Mouse (Mus musculus): Measurements from ENCODE around the gene Chd9. TPM values are rescaled to one million over a fixed set of nuclear protein-coding genes. Genes with fewer than 3 reads are reported as not detected.
A peak's percentile ranks its signal among the peaks of the same experiment; 100 is the strongest.

Chd9 gene
- 10 to 100 TPM; 65.7 to 80.1 TPM for total RNA-seq (2021)
- long read RNA-seq, experiment 1, transcript Chd9-206 (3 exons, 759 nt): major isoform, 6 of 25 reads
- long read RNA-seq, experiment 1, partial matches to known transcripts: 1 of 25 reads
- long read RNA-seq, experiment 1, other reads (novel, unspliced or antisense): 18 of 25 reads
- long read RNA-seq, experiment 2, transcript Chd9-206 (3 exons, 759 nt): major isoform, 7 of 22 reads
- long read RNA-seq, experiment 2, partial matches to known transcripts: 0 of 22 reads
- long read RNA-seq, experiment 2, other reads (novel, unspliced or antisense): 15 of 22 reads

DNA sequence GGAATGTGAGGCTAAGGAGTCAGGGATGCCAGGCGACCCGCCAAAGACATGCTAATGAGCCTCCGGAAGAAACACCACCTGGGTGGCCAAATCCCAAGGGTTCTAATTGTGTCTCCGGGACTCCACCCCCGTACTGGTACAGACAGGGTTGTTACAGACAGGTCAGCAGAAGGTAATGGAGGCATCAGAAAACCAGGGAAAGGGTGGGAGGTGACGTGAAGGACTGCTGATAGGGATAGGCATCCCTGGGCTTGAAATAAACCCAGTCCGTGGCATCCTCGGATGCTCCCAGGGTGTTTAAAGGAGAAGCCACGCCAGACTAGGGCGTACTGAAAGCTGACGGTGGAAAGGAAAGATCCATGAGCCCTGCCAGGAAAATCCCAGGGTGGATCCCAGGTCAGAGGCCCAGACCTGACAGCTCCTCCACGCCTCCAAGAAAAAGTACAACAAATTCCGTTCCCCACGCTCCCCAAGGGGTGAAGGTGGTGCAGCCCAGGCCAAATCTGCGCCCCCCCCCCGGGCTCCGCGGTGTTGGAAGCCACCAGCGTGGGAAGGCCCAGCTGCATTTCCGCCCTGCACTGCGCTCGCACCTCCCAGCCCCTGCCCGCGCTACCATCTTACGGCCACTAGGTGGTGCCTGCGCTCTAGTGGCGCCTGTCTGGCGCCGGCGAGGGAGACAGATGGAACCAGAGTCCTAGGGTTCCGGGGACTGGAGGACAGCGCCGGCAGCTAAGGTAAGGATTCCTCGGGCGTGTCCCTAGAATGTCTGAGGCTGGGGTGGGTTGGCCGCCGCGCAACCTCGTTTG is at the start of gene Chd9:
Gene Chd9 (plus strand): TSS at position 172 of the 806 bp plus-strand sequence.
- peak; percentile 99 for DNase-seq

DNA sequence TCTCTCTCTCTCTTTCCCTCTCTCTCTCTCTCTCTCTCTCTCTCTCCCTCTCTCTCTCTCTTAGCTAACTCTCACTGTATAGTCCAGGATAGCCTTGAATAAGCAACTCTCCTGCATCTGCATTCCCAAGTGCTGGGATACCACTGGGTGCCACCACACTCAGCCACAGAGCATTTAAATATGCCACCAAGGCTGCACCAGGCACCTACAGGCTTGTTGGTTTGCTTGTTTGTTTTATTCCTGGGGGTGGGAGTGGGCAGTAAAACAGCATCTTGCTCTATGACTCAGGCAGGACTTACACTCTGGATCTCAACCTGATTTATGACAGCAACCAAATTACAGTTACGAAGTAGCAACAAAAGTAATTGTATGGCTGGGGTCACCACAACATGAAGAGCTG is 36.5 kb upstream of the Chd9 start:
- no peak for DNase-seq

DNA sequence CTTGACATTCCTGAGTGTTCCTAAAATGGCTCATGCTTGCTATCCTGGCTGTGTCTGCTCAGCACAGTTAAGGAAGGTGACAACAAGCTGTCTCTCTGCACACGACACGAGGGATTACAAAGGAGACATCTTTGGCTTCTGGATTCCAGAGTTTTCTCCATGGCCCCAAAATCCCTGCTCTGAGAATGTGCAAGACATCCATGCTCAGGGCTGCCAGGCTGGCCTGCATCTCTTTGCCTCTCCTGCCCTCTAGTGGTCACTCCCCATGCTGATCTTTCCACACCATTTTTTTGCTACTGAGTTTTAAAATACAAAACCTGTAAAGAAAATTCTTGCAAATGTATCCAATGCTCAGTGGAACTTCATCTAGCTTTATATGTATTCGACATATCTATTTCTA is 34.4 kb upstream of the Chd9 start:
- peak; percentile 86 for DNase-seq

DNA sequence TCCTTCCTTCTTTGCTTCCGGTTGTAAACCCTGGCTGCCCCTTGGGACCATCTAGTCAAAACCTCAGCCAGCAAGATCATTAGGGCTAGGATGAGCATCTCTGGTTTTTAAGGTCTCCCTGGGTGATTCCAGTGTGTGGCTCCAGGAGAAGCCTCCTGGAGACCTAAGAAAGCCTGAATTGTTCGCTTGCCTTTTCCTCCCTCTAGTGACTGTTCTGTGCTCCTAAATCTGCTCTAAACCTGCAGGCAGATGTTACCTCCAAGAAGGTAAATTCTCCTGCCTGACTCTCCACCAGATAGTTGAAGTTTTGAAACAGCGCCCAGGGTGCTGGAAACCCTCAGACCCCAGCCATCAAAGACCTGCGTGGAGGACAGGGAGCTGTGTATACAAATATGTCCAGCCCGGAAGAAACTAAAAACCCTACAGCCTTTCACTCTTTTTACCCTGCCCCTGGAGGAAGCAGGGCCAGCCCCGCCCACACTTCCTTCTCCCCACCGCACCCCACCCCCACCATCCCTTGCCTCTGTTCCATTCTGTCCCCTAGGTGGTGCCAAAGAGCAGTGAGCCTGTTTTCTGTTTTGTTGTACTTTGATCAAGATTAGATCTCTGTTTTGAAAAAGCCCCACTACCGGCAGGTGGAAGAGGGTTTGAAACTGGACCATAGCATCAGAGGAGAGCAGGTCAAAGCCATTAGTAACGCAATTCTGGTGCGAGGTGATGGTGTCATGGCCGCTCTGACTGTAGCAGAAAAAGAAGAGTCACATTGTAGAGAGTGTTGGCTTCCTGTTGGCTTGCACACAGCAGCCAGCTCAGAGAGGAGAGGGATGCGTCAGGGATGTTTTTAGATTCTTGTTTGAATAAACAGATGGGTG is 32.9 kb upstream of the Chd9 start:
- peak; percentile 78 for DNase-seq

DNA sequence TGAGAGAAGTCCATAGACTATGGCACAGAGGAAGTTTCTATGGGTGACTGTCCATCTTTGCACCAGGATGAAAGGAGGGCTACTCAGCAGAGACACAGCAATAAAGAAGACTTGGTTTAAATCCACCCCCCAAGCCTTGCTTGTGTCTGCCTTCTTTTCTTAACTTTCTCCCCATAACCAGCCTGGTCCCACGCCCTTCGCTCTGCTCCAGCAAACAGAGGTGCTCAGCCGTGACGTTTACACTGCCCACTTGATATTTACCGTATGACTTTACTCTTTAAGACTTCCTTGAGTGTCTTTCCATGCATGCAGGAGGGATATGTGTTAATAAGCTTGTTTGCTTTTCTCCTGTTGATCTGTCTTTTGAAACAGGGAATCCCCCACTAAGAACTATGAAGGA is 28.7 kb upstream of the Chd9 start:
- DNase-seq: no peak

DNA sequence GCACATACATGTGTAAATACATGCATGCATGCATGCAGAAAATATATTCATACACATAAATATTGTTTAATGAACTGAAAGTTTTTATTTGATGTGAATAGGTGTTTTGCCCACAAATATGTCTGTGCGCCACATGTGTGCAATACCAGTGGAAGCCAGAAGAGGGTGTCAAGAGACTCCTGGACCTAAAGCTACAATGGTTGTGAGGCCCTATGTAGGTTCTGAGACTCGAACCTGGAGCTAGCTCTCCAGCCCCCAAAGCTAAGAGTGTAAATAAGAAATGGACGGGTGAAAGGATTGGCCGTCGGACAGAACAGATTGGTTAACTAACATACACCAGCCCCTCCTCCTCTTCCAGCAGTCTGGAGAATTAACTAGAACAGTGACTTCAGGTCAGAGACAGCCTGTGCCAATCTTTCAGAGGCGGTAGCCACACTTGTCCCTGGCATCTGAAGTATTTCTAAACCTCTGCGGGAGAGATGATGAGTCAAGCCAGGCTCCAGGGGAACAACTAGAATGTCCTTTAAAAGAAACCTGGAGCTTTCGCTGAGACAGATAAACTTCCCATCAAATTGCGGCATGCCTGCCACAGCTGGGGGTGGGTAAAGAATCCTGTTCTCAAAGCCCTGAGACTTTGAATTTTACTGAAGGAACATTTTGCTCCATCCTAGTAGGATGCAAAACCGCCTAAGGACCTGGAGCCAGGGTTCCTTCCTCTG is 14.4 kb upstream of the Chd9 start:
- DNase-seq: no peak

DNA sequence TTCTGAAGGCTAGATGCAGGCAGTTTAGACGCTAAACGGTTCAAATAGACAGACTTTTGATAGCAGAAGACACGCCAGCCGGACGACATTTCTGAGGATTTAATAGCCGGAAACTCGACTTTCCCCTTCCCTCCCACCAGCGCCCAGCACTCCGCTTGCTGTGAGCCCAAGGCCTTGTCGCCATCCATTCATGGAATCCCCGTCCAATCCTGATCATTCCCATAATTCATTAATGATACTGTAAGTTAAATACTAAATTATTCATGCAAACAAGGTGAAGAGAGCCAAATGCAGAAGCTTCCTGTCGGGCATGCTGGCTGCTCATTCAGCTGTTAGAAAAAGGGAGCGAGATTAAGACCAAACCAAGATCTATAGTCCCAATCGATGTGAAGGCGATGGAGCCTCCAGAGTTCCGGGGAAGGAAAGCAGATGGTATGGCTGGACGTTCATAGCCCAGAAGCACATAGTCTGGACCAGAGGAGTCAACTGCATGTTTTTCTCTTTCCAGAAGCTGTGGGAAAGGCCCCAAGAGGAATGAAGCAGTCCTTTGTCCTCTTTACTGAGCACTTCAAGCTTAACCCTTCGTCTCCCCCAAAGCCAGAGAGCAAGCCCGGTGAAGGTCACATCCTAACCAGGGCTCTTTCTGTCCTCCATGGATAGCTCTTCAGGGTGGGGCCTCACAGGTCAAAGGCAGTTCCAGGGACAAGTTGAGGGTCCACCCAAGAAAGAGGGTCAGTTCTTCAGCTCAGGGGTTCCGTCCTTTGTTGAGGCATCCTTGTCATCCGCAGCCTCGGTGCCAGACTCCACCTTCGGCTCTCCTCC is 11.9 kb upstream of the Chd9 start:
- no peak for DNase-seq

DNA sequence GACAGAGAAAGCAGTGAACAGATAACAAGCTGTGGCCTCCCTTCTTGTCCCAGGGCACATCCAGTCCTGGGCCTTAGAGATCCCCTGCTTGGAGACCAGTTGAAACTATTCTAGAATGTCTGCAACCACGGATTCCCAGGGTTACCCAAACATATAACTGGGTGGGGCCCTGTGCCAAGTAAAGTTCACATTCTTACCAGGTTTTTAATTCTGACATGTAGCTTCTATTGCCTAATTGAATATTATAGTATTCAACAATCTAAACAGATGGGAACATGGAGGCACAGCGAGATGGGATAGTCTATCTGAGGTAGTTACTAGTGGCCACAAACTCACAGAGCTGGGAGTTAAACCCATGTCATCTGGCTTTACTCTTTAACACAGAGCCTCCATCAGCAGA is 10.9 kb upstream of the Chd9 start, which contains the start of gene Gm19935:
Gene Gm19935 (minus strand): TSS at position 101 of the 400 bp plus-strand sequence.
- DNase-seq: no peak

DNA sequence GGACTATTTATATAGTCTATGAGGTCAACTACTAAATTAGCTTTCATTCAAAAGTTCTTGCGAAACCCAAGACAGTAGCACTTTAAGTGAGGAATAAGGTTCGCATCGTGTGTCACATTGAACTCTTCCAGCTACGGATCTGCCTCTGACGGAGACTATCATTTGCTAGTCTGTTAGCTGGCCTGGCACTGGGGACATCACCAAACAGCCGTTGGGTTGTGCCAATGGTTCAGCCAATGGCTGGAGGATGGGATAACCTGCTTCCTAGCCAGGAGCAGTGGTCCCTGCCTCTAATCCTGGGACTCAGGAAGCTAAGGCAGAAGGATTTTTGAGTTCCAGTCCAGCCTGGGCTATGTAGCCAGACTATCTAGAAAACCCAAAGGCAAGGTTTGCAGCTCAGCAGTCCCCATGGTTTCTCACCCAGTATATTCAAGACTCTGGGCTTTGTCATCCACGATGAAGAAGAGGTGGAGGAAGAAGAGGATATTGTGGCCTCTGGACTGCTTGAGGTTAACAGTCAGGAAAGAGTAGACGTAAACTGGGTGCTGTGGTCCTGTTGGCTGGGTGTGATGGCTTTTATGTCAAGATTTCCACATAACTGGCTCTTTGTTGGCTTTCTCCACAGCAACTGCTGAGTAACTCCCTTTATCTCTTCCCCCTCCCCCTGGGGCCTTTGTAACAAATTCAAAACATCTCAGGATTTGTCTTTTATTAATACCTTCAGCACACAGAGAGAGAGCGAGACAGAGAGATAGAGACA is 8.4 kb upstream of the Chd9 start:
- DNase-seq: no peak

DNA sequence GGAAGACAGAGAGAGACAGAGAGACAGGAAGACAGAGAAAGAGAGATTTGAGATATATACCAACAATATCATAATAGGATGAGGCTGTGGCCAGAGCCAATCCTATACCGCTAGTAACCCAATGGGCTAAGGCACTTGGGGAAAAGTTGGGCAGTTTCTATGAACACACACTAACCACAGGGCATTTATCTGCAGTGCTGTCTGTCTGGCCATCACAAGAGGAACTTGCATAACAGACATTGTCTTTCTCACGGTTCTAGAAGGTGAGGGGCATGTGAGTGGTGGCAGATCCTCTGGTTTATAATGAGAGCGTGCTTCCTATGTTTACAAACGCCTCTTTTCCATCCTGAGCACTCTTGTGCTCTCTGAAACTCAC is 7.8 kb upstream of the Chd9 start:
- no peak for DNase-seq

DNA sequence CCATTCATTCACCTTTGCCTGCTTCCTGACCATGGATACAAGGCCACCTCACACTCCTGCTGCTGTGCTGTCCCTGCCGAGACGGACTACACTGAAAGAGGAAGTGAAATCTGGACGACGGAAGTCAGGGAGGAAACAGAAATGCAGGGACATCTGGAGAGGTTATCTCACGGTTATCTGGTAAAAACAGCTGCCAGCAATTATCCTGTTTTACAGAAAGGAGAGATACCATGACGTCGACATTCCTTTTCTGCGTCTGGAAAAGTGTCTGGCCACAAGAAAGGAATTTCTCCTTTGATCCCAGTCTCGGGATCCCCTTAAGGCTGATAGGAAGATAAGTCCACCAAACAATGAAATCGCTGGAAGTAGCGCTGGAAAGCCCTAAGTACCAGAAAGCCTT is 5.7 kb upstream of the Chd9 start:
- no peak for DNase-seq

DNA sequence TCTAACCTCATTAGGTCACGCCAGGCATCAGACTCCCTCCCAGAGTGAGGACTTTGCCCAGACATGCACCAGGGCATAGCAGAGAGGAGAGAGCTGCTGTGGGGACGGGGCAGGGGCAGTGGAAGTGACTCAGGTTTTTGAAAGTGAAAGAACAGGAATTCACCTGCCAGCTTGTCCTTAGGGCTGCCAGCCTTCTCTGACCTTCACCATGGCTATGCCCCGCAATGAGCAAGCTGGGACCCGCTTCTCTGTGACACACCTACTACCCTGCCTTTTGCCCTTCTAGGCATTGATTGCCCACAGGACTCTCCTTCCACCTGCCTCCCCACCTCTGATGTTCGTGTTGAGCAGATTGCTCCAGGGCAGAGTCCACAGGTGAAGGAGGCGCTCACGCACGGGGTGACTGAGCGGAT is 2.7 kb upstream of the Chd9 start:
- DNase-seq: no peak

DNA sequence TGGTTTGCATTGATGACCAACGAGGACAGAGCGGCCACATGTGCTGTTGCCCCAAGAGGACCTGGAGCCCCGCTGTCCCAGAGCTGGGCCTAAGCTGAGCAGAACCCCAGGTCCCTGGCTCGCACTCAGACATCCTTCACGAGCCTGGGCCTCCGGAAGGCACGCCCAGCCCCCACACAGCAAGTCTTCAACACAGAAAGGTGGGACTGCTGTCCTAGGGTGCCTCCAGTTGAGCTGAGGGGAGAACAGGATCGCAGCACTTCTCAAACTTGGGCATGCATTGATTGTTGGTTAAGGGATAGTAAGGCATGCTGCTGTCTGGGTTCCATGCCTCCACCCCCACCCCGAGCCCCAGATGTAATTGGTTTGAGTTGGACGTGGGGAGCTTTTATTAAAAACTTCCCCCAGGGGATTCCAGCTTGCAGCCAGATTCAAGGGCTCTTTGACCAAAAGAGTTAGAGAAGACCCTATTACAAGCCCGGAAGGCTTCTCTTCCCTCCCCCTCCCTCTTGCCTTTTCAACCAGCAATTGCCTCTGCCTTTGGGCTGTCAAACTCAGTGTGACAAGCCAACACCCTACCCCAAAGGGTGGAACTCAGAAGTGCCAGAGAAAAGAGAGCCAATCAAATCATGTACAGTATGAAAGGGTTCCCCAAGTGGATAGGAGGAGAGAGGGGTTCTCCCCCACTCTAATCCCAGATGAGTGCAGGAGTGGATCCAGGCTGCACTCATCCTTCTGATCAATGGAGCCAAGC is 1.0 kb downstream of the Chd9 start:
- no peak for DNase-seq

DNA sequence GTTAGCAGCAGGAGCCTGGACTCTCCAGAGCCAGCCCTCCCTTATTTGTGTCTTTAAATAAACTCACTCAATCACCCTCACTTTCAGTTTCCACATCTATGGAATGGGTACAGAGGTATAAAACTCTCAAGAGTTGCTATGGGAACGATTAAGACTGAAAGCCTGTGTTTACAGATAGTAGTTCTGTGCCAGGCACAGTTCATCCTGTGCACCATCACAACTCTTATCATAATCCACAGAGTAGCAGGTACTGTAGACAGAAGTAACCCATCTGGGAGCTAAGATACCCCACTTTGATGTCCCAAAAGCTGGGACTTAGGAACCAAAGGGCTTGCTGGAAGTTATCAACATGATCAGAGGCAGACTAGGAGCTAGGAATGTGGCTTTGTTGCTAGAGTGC is 1.7 kb downstream of the Chd9 start:
- DNase-seq: no peak

DNA sequence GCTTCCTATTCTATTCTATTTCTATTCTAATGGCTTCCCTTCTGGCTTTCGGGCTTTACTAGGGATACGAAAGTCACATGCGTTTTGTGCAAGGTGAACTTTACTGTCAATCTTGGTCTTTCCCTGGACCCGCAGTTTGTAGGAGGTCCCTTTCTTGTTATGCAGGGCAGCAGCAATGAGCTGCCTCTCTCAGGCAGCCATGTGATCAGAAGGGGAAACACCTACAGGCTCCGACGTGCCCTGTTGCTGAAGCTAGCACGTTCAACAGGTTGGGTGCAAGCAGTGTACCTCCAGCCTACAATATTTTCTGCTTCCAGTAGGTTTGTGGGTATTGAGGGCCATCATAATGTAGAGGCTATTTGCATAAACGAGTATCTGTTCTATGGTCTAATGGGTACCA is 2.8 kb downstream of the Chd9 start:
- no peak for DNase-seq

DNA sequence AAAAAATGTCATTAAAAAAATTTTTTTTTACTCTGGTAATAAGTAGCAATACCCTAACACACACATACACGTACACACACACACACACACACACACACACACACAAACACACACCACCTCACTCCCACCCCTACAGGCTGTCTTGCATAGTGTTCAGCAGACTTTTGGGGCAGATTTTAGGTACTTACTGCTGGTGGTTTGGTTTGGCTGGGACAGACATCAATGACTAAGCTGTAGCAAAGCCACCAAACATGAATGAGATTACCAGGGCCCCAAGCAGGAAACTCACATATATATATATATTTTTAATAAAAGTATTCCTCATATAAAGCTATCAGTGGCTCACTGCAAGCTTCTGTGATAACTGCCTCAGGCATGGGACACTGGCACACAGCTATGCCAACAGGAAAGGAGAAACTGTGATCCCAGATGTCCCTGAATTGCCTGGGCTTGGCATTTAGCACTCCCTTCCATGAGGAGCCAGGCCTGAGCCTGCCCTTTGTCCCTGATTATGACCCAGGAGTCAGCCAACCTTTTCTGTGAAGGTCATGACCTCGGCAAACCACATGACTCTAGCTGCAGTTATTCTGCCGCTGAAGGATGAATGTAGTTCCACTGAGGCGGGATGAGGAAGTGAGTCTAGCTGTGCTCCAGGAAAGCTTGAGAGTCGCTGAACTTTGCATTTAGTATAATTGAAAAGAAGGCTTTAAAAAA is 4.6 kb downstream of the Chd9 start:
- peak; percentile 72 for DNase-seq

DNA sequence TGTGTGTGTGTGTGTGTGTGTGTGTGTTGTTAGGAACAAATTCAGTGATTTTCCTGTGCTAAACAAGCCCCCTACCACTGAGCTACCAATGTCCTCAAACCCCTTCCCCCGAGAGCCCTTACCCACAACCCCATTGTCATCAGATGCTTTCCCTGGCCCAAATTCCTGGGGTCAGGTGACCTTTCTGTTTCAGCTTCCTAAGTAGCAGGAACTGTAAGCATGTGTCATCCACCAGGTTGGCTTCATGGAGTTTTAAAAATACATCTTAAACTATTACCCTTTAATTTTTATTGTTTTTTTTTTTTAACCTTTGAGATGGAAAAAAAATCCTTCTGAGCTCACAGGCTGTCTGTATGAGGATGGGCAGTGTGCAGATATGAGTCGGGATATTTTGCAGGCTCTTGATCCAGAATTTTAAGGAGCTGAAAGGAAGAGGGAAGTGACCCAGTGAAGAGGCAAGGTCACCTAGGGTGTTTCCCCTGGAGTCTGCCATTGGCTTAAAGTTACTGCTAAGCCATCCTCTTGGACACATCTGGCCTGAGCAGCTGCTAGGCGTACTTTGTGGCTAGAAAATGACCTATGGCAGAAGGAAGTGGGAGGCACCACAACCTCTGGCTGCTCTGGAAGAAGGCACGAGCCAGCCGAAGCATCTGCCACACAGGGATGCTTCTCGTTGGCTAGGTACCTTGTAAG is 5.6 kb downstream of the Chd9 start:
- no peak for DNase-seq

DNA sequence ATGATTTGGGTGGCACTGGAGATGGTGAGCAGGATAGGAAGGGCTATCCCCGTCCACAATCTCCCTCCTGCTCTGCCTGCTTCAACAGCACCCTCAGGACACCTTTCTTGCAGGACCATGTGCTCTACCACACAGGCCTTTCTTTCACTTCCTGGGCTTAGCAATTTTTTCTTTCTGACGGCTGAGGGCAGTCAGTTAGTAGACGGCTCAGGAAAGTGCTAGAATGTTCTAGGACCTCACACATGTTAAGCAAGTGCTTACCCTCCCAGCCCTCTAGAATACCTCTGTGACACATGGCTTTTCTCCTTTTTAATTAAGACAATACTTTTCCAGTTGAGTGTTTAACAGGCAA is 6.1 kb downstream of the Chd9 start:
- no peak for DNase-seq

DNA sequence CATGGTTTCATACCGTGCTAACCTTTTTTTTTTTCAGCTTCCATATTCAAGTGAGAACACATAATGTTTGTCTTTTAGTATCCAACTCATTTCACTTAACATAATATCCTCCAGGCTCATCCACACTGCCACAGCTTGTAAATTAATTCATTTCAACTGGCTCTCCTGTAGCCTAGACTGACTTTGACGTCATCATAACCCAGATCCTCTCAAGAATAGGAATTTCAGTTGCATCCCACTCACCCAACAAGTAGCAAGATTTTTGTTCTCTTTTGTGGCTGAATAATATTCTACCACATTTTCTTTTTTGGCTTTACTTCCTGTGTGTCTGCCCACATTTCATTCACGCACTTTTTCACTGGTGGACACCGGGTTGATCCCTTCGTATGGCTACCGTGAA is 9.3 kb downstream of the Chd9 start:
- no peak for DNase-seq

Data from adrenal gland, postnatal 10 days (tissue).